Mouse (Mus musculus) left cerebral cortex, postnatal 10 days (tissue): ENCODE measurements at regions not wholly inside any gene's neighbourhood (a gene's known extent, or its start where the extent isn't known, plus 50 kb on each side); places are given as distances from the start of the nearest gene placed in this dataset.

Experiments used
- DNase-seq, 2 experiments: peaks; one replicate each; pipeline ENCODE4 v3.0.0; 2021 to 2022; ENCODE audit warnings: low spot score in 2 of 2, mixed read lengths in 1 of 2; ENCODE audit errors: extremely low spot score in 1 of 2
- intact Hi-C: fragments of 180-260 bp; cut with DNase I; formaldehyde crosslinking; loops from one replicate; pipeline ENCODE4 v1.15.1; 2025

DNA sequence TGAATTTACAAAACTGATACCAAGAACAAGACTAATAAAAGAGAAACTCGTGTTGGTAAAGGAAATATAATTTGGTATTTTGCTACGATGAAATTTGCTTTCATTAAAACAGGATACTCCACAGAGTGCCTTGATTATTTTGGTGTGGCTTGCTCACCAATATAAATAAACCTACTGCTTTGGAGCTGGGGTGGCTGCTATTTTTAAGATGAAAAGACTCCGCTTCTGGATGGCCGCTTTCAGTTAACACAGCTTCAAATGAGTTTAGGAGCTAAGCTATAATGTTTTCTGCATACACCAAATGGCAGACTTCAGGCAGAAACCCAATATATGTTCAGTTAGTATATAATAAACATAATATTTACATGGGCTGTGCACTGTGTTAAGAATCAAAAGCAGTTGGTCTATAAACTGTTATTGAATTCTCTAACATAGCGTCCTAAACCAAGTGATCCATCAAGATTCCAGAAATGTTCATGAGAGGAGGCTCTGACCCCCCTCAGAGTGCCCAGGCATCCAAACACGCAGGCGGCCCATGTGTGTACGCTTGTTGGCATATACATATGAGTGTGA lies 215.1 kb upstream of the Pou3f3 start:
- intact Hi-C loops: loop anchor here (10.0 kb wide), 2 partner anchors 204 to 216 kb away; no protein-coding TSS in a partner anchor
- DNase-seq: no peak

DNA sequence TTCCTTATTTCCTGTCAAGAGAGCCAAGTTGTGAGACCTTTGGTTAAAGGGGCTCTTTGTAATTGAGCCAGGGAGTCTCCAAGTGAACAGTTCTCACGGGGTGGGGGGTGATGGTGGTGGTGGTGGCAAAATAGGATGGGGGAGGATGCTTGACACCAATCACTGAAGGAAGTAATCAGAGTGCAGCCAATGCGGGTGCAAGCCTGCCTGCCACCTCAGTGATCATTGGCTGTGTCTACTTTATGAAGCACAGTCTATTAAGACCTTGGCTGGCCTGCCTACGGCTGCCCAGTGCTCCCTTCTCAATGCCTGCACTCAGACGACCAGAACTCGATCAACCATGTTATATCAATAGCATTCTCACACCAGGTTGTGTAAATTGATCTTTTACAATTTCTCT lies 206.0 kb upstream of the Pou3f3 start:
- peak in 1 of 2 experiments; percentile 25 for DNase-seq
- intact Hi-C loops: loop anchor here (10.0 kb wide), 2 partner anchors 195 to 225 kb away; no protein-coding TSS in a partner anchor

DNA sequence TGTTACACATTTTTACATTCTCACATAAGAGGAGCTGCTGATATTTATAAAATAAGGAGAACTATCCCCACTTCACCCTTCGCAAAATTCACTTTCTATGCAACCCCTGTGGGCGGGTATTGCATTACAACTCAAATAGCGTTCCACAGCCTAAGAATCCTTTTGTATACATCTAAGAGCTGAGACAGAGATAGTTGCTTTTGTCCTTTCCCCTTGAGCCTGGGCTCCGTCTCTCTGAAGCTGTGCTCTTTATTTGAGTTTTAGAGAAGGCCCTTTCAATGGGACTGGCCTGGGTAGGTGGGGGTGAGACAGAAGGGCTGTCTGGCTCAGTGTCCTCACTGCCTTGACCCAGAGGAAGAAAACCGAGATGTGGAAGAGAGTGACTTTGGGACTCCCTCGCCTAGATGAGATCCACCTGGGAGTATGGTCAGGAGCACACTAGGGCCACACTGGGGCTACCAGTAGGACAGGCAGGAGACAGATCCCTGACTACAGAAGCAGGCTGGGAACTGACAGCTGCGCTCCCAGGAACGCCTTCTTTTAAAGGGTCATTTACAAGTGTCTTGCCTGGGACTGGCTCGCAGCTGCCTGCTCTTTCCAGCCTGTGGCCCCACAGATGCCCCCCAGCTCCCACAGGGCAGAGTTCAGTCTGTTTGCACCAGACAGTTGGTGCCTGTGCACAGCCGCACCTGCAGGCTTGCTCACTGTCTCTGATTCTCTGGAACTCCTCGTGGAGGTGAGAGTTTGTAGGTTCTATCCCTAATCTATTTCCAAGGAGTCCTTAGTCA lies 204.5 kb upstream of the Pou3f3 start:
- intact Hi-C loops: no loop called here
- DNase-seq: no peak

DNA sequence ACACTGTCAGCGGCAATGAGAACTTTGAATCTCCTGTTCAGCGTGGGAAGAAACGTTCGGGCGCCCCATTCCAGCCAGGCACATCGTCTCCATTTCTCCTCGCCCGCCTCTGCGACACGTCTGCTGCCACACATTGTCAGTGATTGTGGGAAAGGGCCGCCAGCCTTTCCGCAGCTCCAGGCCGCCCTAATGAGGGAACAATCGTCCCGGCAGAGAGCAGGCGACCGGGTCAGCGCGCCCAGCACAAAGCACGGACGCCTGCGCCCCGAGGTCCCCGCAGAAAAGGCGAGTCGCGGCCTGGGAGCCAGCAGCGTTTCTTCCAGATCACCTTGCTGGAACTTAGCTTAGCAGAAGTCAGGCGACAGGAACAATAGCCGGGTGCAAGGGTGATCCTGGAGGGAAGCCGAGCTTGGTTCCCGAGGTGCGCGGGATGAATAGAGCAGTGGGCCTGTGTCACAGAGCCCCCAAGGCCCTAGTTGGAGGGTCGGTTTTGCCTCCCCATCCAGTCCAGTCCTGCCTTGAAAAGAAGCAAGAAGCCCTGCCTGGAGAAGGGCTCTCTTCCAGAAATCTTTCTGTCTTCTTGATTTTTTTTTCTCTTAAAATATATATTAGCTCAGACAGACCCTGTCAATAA lies 203.8 kb upstream of the Pou3f3 start:
- peak in 1 of 2 experiments; percentile 35 for DNase-seq
- intact Hi-C loops: no loop called here

DNA sequence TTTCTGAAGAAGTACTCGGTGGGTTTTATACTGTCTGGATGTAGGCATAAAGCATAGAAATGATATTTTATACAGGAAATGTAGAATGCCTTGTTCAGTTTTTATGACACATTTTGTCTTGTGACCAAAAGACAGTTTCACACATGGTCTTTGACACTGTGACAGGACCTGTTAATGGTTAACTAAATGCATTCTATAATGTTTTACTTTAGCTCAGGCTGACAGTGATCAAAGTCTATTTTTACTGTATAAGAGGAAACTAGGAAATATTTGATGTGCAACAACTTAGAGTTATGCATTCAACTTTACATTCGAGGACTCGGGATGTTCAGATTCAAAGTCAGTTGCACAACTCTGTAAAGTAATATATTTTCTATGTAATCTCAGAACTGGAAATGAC lies 199.5 kb upstream of the Pou3f3 start:
- intact Hi-C loops: no loop called here
- no peak for DNase-seq

DNA sequence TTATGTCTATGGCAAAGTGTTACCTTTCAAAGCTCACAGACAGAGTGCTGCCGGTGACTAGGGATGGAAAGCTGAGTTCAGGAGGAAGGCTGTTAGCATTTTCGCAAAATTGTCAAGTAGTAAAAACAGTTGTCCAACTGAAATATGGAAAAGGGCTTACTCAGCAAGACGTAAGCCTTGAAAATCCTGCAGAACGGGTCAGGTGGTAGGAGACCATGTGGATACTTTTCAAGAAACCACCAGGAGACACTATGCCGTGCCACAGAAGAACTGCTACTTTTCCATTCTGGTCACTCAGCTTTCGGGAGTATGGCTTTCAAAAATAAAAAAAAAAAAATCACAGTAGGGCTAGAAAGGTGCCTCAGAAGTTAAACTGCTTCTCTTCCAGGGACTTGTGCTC lies 199.1 kb upstream of the Pou3f3 start:
- intact Hi-C loops: no loop called here
- DNase-seq: no peak

DNA sequence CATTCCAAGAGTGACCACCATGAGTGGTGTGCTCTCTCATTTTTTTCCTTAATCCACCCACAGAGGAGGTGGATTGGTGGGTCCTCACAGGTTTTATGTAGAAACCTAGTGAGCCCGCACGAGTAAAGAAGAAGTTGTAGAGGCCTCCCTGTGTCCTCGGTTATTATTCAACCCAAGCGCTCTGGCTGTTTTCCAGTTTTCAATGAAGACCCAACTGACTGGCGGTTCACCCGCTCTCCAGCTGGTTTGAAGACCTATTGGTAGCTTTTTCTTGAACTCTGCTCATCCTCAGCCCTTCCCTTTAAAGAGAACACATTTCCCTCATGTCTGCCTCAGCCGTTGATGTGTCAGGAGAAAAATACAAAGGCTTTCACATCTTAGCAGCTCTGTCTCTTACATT lies 196.7 kb upstream of the Pou3f3 start:
- intact Hi-C loops: no loop called here
- DNase-seq: no peak

DNA sequence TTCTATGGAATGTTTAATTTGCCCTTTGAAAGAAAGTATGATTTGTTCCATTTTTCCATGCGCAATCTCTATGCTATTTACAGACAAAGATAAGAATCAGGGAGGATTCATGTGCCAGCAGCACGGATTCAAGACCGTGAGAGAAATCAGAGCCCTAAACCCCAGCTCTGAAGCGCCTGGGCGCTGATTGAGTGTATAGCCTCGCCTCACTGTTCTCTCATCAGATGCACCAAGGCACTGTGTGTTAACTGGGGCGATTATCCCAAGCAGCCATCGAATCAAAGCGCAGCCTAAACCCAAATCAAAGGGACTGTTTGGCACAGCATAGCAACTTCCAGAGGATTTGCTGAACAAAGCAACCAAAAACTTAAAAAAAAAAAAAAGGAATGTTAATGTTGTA lies 191.1 kb upstream of the Pou3f3 start:
- DNase-seq: no peak
- intact Hi-C loops: no loop called here

DNA sequence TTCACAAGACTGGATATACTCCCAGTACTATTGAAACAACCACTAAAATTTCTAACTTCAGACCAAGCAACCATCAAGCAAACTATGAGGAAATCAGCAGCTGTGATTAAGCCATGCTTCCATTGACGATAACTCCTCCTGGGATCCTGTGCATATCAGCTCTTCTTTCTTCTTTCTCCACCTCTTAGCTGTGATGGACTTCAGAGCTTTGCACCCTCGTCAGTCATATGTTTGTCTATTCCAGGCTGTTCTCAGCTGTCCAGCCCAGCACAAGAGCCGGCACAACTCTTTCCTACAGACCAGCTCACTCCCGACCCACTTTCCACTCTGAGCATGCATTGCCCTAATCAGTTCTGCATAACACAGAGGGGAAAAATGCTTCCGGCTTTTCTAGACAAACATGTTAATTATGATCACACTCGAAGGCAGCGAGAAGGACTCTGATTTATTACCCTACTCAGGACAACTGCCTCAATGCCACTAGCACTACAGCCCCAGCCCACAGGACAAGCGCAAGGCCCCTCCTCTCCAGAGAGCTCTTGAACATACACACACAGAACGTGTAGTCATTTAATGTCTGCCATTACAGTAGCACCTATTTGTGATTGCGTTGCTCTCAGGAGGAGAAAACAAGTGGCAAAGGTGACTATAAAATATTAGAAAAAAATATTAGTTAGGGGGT lies 190.4 kb upstream of the Pou3f3 start:
- intact Hi-C loops: no loop called here
- DNase-seq: no peak

DNA sequence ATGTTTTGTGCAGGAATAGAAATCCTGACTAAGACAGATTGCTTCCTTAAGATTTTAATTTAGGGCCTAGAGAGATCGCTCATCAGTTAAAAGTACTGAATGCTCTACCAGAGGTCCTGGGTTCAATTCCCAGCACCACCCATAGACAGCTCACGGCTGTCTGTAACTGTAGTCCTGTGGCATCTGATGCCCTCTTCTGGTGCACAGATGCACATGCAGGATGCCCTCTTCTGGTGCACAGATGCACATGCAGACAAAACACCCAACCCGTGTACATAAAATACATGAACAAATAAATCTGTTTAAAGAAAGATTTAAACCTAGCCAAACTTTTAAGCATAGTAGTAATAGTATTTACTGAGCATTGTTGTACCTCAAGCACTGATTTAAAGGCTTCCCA lies 181.2 kb upstream of the Pou3f3 start:
- DNase-seq: no peak
- intact Hi-C loops: no loop called here

DNA sequence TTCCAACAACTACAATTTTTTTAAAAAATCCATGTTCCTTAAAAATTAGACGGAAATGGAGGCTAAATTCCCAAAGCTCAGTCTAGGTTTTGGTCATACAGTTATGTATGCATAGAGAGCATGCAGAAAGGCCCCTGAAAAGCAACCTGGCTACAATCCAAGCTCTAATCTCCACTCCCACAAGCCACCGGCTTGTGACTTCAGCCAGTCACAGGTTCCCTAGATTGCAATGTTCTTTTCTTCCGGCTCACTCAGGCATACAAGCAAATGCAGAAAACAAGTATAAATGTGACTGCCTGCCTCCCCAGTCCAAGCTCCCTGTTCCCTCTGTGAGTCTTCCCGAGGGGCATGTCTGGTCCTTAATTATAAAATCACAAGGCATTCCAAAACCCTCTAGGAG lies 171.2 kb upstream of the Pou3f3 start:
- no peak for DNase-seq
- intact Hi-C loops: no loop called here

DNA sequence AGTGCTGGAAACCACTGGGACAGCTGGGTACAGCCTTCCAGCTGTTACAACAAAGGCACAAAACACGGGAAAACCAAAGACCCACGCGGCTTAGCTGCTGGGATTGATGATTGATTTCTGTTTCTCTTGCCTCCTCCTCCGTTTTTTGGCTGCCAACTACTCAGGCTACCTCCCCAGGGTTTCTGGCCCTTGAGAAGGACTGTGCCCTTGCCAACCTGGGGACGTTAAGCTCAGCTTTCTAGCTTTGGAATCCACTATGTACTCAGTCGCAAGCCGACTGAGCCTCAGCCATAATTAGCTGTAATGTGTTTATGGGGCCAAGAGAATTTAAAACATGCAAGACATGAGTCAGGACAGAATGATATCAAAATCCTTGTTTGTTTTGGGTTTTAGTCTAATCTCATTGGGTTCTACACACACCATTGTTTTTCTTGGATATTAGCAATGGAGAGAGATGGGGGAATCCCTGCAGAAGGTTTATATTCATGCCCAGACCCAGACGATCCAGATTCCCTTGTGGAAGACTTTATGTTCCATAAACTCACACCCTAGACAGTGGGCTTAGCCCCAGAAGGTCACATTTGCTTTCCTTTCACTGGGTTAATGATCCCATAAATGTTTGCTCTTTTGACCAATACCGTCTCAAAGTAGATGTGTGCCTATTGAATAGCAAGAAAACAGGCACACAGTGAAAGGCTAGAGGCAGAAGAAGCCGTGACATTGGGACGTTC lies 167.7 kb upstream of the Pou3f3 start:
- intact Hi-C loops: no loop called here
- no peak for DNase-seq

DNA sequence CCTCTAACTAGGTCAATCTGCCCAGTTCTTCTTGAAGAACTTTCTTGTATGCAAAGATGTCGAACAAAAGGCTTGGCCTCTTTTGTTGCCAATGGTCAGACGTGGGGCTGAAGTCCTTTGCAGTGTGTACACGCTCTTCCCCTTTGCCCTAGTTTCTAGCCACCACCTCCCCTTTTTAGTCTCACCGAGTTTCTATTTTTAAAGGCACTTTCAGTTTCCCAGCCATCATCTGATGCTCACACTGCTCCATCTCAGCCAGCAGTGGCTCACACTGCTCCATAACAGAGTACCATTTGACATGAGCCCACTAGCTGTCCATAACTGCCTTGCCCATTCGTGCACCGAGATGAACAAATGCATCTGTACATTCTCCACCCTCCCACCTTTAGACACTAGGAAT lies 162.7 kb upstream of the Pou3f3 start:
- intact Hi-C loops: no loop called here
- no peak for DNase-seq

DNA sequence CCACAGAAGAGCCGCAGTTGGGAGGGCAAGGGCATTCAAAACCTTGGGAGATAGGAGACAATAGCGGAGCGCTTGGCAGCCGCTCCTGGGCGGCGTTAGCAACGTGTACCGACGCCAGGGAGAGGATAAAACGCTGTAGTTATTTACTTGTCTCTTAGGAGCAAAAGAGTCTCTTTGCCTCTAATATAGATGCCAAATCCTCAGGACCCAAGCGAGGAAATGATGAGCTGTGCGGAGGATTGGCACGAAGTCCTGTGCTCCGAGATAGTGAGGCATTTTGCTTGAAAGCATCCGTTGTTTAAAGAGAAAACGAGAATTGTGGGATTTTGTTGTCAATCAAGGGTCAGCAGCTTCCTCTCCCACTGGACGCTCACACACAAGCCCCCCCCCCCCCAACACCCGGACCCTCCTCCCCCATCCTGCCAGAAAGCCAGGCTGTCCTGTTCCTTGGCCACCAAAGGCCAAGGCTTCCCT lies 156.5 kb upstream of the Pou3f3 start:
- DNase-seq: peak; percentile 27 to 53
- intact Hi-C loops: no loop called here

DNA sequence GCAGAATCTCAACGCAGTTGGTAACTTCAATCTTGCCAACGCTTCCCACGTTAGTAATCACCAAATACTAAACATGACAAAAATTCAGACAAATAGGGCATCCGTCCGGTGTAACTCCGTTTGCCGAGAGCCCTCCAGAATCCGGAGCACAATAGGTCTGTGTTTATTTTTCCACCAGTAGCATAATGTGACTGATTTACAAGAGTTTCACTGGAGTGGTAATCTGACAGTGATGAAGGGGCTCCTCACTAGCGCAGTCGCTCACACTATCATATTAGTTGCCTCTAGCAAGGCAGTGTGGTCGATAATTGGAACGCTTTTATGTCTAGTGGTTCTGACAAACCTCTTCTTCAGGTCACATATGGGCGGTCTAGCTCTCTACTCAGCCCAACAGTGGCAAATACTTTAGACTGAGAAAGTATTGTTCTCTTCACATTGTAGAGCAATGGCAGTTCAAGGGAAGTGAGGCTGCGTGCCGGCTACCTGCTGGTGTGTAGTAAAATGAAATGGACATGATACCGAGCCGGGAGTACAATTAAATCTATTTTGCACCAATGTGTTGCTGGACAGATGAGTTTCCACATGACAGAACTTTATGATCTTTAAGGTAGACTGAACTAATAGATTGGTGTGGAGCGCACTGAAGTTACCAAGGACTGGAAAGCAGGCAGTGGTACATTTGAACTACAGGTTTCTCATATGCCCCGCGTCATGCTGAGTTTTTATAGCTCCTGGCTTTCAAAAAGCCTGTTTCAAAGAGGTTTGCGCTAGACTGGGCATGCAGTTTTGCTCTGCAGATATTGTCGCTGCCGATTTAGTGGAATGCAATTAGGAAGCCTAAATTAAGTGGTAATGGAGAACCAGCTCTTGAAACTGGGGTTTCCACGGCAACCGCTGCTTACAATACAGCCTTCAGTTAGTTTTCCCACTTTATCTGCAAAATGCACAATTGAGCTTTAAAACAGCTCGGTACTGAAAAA lies 155.7 kb upstream of the Pou3f3 start:
- intact Hi-C loops: loop anchor here (5.0 kb wide), 2 partner anchors 147 to 283 kb away; no protein-coding TSS in a partner anchor
- DNase-seq: peak; percentile 23 to 71

DNA sequence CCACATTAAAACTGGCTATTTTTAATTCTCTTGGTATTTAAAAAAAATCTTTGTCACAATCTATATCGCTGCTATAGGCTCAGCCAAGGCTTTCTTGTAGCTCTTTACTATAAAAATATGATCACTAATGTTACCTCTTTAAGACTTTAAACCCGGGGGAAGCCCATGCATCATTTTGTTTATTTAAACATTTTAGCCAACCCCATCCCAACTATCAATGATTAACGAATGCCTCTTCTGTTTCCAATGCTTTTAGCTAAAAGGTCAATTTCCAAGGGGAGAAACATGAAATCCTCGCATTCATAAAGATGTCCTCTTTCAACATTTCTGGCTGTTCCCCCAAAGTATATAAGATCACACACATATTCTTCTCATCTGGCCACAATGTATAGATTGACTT lies 153.6 kb upstream of the Pou3f3 start:
- intact Hi-C loops: loop anchor here (5.0 kb wide), 2 partner anchors 145 to 285 kb away; no protein-coding TSS in a partner anchor
- no peak for DNase-seq

DNA sequence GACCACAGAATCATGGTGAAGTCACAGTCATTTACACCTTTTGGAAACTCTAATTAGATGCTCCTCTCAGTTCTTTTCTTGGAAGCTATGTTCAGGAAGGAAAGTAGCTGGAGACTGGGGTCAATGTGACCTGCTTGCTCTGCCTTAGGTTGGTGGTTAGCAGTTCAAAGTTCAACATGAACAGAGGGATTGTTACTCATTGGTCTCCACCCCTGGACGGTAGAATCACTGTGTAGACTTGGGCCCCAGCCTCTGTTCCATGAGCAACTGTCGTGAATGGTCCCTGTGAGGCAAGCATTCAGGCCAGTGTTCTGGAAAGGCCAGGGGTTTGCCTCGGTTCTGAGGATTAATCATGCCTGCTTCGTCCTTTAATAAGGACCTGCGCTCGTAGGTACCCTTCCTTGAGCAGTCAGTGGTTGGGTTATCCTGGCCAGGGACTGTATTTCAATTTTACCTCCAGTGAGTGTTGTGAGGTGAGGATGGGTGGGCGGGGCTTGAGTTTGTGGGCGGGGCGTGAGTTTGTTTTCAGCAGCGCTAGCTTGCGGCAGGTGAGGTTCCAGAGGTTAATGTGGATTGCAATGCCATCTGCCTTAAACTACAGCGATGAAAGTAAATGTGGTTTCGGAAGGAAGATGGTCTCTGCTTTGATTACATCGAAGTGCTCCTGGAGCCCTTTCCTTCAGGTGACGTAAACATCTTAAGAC lies 152.6 kb upstream of the Pou3f3 start:
- intact Hi-C loops: loop anchor here (5.0 kb wide), 2 partner anchors 144 to 286 kb away; no protein-coding TSS in a partner anchor
- no peak for DNase-seq
